Mouse (Mus musculus): ENCODE data around the gene Gabrr1. TPM values are rescaled to one million over a fixed set of nuclear protein-coding genes. Genes with fewer than 3 reads are reported as not detected.

The Gabrr1 gene
- polyA plus RNA-seq, 1 experiment from 2014 or later: not detected

- no peak for ATAC-seq (ENCODE audit: low FRiP score)
Measured at GRCm38 (mm10) chr4:33189735-33190036, 57.4 kb downstream of the Gabrr1 start, which contains the start of gene Pm20d2. Gene Pm20d2, minus strand, starts transcription at chr4:33189737.

GRCm38 (mm10) chr4:33198117-33198516, 65.8 kb downstream of the Gabrr1 start:
- no peak overlapping the region for H3K27ac ChIP-seq (ENCODE audit: low read depth, low read length)
- 7% methylated on average over 2 of the region's 2 CpGs for WGBS
- ATAC-seq (ENCODE audit: low FRiP score) (no peak), DNase-seq (ENCODE audit: low spot score) (no peak)
- no peaks in the 10 kb centered on the region; the same call in 1 of the 2 replicates for H3K9me3 ChIP-seq (ENCODE audit: control insufficient read depth, low read length)
- no peak overlapping the region for H3K9ac ChIP-seq (ENCODE audit: low read depth, low read length)
- H3K4me3 ChIP-seq (ENCODE audit: low read depth, low read length): no peak overlapping the region
- H3K4me1 ChIP-seq (replicated peaks; ENCODE audit: control insufficient read depth, insufficient read depth, low read length): no peaks in the 10 kb centered on the region
- H3K4me2 ChIP-seq (replicated peaks; ENCODE audit: low read depth, low read length): no peak overlapping the region
- H3K36me3 ChIP-seq (ENCODE audit: control insufficient read depth, insufficient read depth, low read length): no peaks in the 10 kb centered on the region
- no peaks in the 10 kb centered on the region for H3K27me3 ChIP-seq (ENCODE audit: control insufficient read depth, insufficient read depth, low read length)

More at GRCm38 (mm10) chr4:33189735-33190036, 57.4 kb downstream of the Gabrr1 start, which contains the start of gene Pm20d2:
- Histone ChIP-seq H3K27me3 (ENCODE audit: control insufficient read depth, insufficient read depth, low read length) (peaks cover 3% of the 10 kb centered on the region; the same call in 1 of the 2 replicates), H3K4me2 (replicated peaks; ENCODE audit: low read depth, low read length) (peak within 1 kb of the TSS; percentile 90), H3K36me3 (ENCODE audit: control insufficient read depth, insufficient read depth, low read length) (no peaks in the 10 kb centered on the region), H3K27ac (ENCODE audit: low read depth, low read length) (peak within 1 kb of the TSS; percentile 31; the same call in 1 of the 2 replicates), H3K4me3 (ENCODE audit: low read depth, low read length) (peak within 1 kb of the TSS; percentile 66), H3K9ac (ENCODE audit: low read depth, low read length) (peak within 1 kb of the TSS; percentile 65), H3K9me3 (ENCODE audit: control insufficient read depth, low read length) (no peaks in the 10 kb centered on the region), H3K4me1 (replicated peaks; ENCODE audit: control insufficient read depth, insufficient read depth, low read length) (no peaks in the 10 kb centered on the region)
- DNase-seq (ENCODE audit: low spot score): no peak
- WGBS: 20% methylated on average over 6 of the region's 6 CpGs

- DNase-seq (ENCODE audit: low spot score) (peak; percentile 78), ATAC-seq (ENCODE audit: low FRiP score) (0 out of 2 replicates have a peak, but pooled peaks have one; percentile 39)
- Histone ChIP-seq H3K9ac (ENCODE audit: low read depth, low read length) (no peak overlapping the region), H3K4me3 (ENCODE audit: low read depth, low read length) (no peak overlapping the region), H3K27ac (ENCODE audit: low read depth, low read length) (no peak overlapping the region), H3K9me3 (ENCODE audit: control insufficient read depth, low read length) (no peaks in the 10 kb centered on the region; the same call in 1 of the 2 replicates), H3K4me1 (replicated peaks; ENCODE audit: control insufficient read depth, insufficient read depth, low read length) (no peaks in the 10 kb centered on the region), H3K27me3 (ENCODE audit: control insufficient read depth, insufficient read depth, low read length) (no peaks in the 10 kb centered on the region), H3K4me2 (replicated peaks; ENCODE audit: low read depth, low read length) (no peak overlapping the region), H3K36me3 (ENCODE audit: control insufficient read depth, insufficient read depth, low read length) (no peaks in the 10 kb centered on the region)
- WGBS: 1% methylated on average over 4 of the region's 4 CpGs
Measured at GRCm38 (mm10) chr4:33204682-33205081, 72.4 kb downstream of the Gabrr1 start.

GRCm38 (mm10) chr4:33207551-33207950, 75.2 kb downstream of the Gabrr1 start:
- WGBS: 67% methylated on average over 2 of the region's 2 CpGs
- H3K36me3 ChIP-seq (ENCODE audit: control insufficient read depth, insufficient read depth, low read length): no peaks in the 10 kb centered on the region

GRCm38 (mm10) chr4:33208881-33209841, 76.8 kb downstream of the Gabrr1 start, which contains the start of gene Srsf12:
Gene Srsf12, plus strand, starts transcription at chr4:33208991.
- peak within 1 kb of the TSS; percentile 99 for H3K4me2 ChIP-seq (replicated peaks; ENCODE audit: low read depth, low read length)
- ATAC-seq (ENCODE audit: low FRiP score) (peak; percentile 83), DNase-seq (ENCODE audit: low spot score) (peak; percentile 71)
- peak within 1 kb of the TSS; percentile 68 for H3K9ac ChIP-seq (ENCODE audit: low read depth, low read length)
- peak within 1 kb of the TSS; percentile 70 for H3K4me3 ChIP-seq (ENCODE audit: low read depth, low read length)
- H3K27ac ChIP-seq (ENCODE audit: low read depth, low read length): no peak within 1 kb of the TSS; the same call in 1 of the 2 replicates
- no peaks in the 10 kb centered on the region for H3K4me1 ChIP-seq (replicated peaks; ENCODE audit: control insufficient read depth, insufficient read depth, low read length)
- no peaks in the 10 kb centered on the region for H3K36me3 ChIP-seq (ENCODE audit: control insufficient read depth, insufficient read depth, low read length)
- WGBS: 2% methylated on average over 61 of the region's 65 CpGs
- H3K9me3 ChIP-seq (ENCODE audit: control insufficient read depth, low read length): no peaks in the 10 kb centered on the region
- H3K27me3 ChIP-seq (ENCODE audit: control insufficient read depth, insufficient read depth, low read length): no peaks in the 10 kb centered on the region

More at GRCm38 (mm10) chr4:33207551-33207950, 75.2 kb downstream of the Gabrr1 start:
- H3K9ac ChIP-seq (ENCODE audit: low read depth, low read length): no peak overlapping the region
- H3K27ac ChIP-seq (ENCODE audit: low read depth, low read length): no peak overlapping the region
- H3K4me1 ChIP-seq (replicated peaks; ENCODE audit: control insufficient read depth, insufficient read depth, low read length): no peaks in the 10 kb centered on the region
- H3K4me3 ChIP-seq (ENCODE audit: low read depth, low read length): no peak overlapping the region
- ATAC-seq (ENCODE audit: low FRiP score) (no peak), DNase-seq (ENCODE audit: low spot score) (no peak)
- H3K27me3 ChIP-seq (ENCODE audit: control insufficient read depth, insufficient read depth, low read length): no peaks in the 10 kb centered on the region
- no peaks in the 10 kb centered on the region for H3K9me3 ChIP-seq (ENCODE audit: control insufficient read depth, low read length)
- no peak overlapping the region for H3K4me2 ChIP-seq (replicated peaks; ENCODE audit: low read depth, low read length)

Other genes with a start within 250 kb of the Gabrr1 start
- 22.4 and 27.4 TPM in 2 replicates for gene Ankrd6, start 181.7 kb upstream of the Gabrr1 start, polyA plus RNA-seq (2014; fragmentation: Nextera tagmentation; extraction: Ambion mirVana)
- 36.6 and 53.5 TPM in 2 replicates for gene Rragd, start 149.5 kb upstream of the Gabrr1 start, polyA plus RNA-seq (2014; fragmentation: Nextera tagmentation; extraction: Ambion mirVana)
- gene Ube2j1, start 101.1 kb upstream of the Gabrr1 start, polyA plus RNA-seq (2014; fragmentation: Nextera tagmentation; extraction: Ambion mirVana): 50.4 and 62.8 TPM in 2 replicates
- 0.39 TPM in 1 of 2 replicates, not detected in the other for gene Gabrr2, start 69.5 kb upstream of the Gabrr1 start, polyA plus RNA-seq (2014; fragmentation: Nextera tagmentation; extraction: Ambion mirVana)
- gene Pm20d2, start 57.2 kb downstream of the Gabrr1 start, polyA plus RNA-seq (2014; fragmentation: Nextera tagmentation; extraction: Ambion mirVana): 0.54 and 1.2 TPM in 2 replicates
- 10.4 and 12.9 TPM in 2 replicates for gene Srsf12, start 76.5 kb downstream of the Gabrr1 start, polyA plus RNA-seq (2014; fragmentation: Nextera tagmentation; extraction: Ambion mirVana)
- 84.3 and 89.4 TPM in 2 replicates for gene Pnrc1, start 157.6 kb downstream of the Gabrr1 start, polyA plus RNA-seq (2014; fragmentation: Nextera tagmentation; extraction: Ambion mirVana)
- gene Rngtt, start 177.8 kb downstream of the Gabrr1 start, polyA plus RNA-seq (2014; fragmentation: Nextera tagmentation; extraction: Ambion mirVana): 37.7 and 39.3 TPM in 2 replicates